Mouse (Mus musculus) splenic B cell, adult 2 months (primary cell): Measurements from ENCODE around the gene Dnm3.

Experiments
- DNase-seq: peaks from one replicate; pipeline ENCODE4 v3.0.0-alpha.2; 2011; ENCODE audit warnings: low read depth, low spot score
- H3K27me3 ChIP-seq: 2 replicates; pipeline ENCODE4 v1.6.1; 2012; ENCODE audit warnings: mild to moderate bottlenecking, low read length, moderate library complexity, mixed read lengths; ENCODE audit not compliant: control insufficient read depth, poor library complexity, insufficient read depth, severe bottlenecking
- H3K36me3 ChIP-seq: 2 replicates; pipeline ENCODE4 v1.6.1; 2012; ENCODE audit warnings: mild to moderate bottlenecking, low read length, moderate library complexity, mixed read lengths; ENCODE audit not compliant: control insufficient read depth, poor library complexity, insufficient read depth, severe bottlenecking

The Dnm3 gene

DNA sequence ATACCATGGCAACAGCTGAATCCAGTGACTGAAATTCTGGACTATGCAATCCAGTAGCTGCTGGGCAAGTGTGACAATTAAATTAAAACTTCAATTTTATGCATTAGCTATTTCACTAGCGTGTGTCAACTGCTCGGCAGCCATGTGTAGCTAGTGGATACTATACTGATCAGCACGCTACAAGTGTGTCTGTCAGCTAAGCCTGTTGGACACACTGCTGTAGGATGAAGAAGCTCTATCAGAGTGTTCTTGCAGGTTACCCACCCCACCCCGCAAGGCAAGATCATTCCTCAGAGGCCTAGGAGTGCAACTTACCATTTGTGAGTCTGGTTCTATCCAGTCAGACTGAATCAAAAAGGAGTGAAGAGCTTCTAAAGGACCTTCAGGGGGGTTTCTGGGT, 197.8 kb downstream of the Dnm3 start:
- no peak for DNase-seq
- Histone ChIP-seq H3K27me3 (no peaks in the 10 kb centered on the region), H3K36me3 (no peaks in the 10 kb centered on the region)

DNA sequence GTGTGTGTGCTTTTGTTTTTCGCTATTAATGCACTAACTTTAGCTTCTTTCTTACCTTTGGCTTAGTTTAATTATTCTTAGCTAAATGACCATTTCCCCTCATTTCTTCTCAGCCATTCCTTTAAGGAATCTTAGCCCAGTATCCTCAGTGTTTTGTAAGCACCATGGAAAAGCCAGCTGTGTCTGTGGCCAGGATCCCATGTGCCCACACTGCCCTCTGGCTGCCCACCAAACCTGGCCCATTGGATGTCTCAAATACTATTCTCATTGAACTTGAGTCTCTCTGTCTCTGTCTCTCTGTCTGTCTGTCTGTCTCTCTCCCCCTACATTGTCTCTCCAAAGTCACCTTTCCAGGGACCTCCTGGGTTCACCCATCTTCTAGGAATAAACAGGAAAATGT, 201.8 kb downstream of the Dnm3 start:
- H3K36me3 ChIP-seq: no peaks in the 10 kb centered on the region
- no peak for DNase-seq
- 0 out of 2 replicates have a peak, but pooled peaks cover 2% of the 10 kb centered on the region for H3K27me3 ChIP-seq

- no peak for DNase-seq
- no peaks in the 10 kb centered on the region for H3K36me3 ChIP-seq
- H3K27me3 ChIP-seq: 0 out of 2 replicates have a peak, but pooled peaks cover 2% of the 10 kb centered on the region
Measured at GRCm38 (mm10) chr1:162274674-162275248, 203.1 kb downstream of the Dnm3 start.

- H3K27me3 ChIP-seq: no peaks in the 10 kb centered on the region
- DNase-seq: no peak
- no peaks in the 10 kb centered on the region for H3K36me3 ChIP-seq
Measured at GRCm38 (mm10) chr1:162256912-162257607, 220.8 kb downstream of the Dnm3 start.

DNA sequence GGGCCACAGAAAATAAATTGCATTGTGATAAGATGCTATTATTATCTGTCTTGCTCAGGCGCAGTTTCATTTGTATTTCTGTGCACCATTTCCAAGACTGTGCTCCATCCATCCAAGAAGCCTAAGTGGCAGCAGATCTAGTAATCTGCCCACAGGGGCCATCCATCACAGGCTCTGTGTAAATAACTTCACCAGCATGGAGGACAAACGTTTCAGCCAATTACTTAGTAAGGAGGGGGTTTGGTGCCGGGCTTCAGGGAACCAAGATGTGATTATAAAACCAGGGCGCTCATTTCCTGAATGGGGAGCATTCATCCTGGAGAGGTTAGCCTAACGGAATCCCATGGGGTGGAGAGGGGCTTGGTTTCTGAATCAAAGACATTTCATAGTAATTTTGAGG, 222.9 kb downstream of the Dnm3 start:
- H3K27me3 ChIP-seq: no peaks in the 10 kb centered on the region
- no peaks in the 10 kb centered on the region for H3K36me3 ChIP-seq
- no peak for DNase-seq

DNA sequence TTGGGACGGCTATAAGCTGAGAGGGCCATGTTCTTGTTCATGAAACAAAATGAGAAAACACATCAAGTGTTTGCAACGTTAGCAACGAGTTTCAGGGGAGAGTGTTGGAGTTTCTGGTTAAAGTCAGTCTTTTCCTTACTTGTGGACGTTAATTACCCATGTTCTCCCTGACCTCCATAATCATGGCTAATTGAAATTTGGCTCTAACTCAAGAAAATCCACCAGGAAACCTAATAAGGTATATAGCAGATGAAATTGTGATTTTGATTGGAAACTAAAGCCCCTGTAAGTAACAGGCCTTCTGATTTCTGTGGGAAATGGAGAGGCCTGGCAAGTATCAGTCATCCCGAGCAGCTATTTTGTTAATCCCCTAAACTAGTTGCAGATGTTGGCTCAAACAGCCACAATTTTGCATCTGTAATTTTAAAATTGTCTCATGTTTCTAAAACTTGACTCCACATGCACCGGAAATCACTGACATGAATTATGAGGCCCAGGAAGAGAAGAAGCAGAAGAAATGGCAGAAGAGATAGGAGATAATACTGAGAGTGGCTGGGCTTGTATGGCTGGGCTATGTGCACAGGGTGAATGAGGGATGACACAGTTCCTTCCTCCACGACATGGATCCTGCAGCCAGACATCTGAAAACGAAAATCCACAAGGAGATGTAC, 223.7 kb downstream of the Dnm3 start:
- no peaks in the 10 kb centered on the region for H3K27me3 ChIP-seq
- no peak for DNase-seq
- no peaks in the 10 kb centered on the region for H3K36me3 ChIP-seq

- no peaks in the 10 kb centered on the region for H3K27me3 ChIP-seq
- no peak for DNase-seq
- no peaks in the 10 kb centered on the region for H3K36me3 ChIP-seq
Measured at GRCm38 (mm10) chr1:162252869-162253268, 225.0 kb downstream of the Dnm3 start.

GRCm38 (mm10) chr1:162247216-162247615, 230.6 kb downstream of the Dnm3 start:
- H3K27me3 ChIP-seq: no peaks in the 10 kb centered on the region
- no peak for DNase-seq
- H3K36me3 ChIP-seq: no peaks in the 10 kb centered on the region

DNA sequence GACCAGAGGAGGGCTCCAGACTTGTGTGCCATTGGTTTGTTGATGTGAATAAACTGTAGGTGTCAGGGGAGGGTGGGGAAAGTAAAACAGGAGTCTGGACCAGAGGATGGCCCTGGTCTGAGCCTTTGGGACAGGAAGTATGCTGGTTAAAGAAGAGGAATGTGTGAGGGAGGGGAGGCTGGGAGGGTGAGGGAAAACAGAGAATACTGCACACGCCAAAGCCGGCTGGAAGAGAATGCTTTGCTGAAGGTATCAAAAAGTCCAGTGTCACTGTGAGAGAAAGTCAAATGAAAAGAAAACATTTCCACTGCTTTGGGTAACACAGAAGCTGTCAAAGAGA, 234.2 kb downstream of the Dnm3 start:
- Histone ChIP-seq H3K36me3 (no peaks in the 10 kb centered on the region), H3K27me3 (no peaks in the 10 kb centered on the region)
- DNase-seq: no peak

DNA sequence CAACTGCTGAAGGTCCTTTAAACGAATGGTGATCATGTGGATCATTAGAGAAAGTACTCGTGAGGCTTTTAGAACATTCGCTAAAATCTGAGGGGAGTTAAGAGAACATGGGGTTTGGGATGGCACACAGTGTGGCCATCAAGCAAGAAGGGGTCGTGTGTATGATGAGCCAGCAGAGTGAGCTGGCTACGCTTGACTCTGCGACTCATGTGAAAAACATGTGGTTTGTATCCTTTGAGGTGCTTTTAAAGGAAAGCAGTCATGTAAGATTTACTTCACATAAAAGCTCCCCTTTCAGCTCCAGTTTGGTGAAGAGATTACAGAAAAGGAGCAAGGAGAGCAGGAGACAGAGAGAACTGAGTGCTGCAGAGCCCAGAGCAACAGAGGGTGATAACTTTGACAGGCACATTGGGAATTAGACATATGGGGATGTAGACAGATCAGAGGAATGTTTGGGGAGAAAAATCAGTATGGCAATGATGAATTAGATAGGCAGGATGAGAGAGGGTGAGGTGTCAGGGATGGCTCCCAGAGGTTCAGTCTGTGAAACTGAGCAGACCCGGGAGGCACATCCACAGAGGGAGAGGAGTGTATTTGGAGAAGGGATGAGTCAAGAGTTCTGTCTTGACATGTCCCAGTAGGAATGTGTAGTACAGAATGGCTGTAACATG, 234.7 kb downstream of the Dnm3 start:
- Histone ChIP-seq H3K27me3 (no peaks in the 10 kb centered on the region), H3K36me3 (no peaks in the 10 kb centered on the region)
- DNase-seq: no peak

DNA sequence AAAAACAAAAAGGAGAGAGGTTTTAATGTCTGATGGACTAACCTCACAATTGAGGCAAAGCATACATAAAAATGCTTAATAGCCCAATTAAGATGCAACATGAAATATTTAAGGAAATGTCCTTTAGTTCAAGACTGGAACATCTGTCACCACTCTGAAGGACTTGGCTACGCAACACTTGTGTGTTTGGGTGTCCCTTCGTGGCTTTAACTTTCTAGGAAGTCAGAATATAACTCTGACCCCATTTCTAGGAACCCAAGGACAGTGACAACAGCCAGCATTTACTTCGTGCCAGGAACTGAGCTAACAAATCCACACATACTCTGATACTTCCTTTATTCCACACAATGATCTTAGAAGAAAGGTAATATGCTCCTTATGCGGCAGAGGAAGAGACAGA, 237.1 kb downstream of the Dnm3 start:
- DNase-seq: no peak
- no peaks in the 10 kb centered on the region for H3K36me3 ChIP-seq
- no peaks in the 10 kb centered on the region for H3K27me3 ChIP-seq

- no peak for DNase-seq
- H3K36me3 ChIP-seq: no peaks in the 10 kb centered on the region
- no peaks in the 10 kb centered on the region for H3K27me3 ChIP-seq
Measured at GRCm38 (mm10) chr1:162238646-162239045, 239.2 kb downstream of the Dnm3 start.

- no peak for DNase-seq
- H3K27me3 ChIP-seq: no peaks in the 10 kb centered on the region
- no peaks in the 10 kb centered on the region for H3K36me3 ChIP-seq
Measured at GRCm38 (mm10) chr1:162236624-162237159, 241.1 kb downstream of the Dnm3 start.

DNA sequence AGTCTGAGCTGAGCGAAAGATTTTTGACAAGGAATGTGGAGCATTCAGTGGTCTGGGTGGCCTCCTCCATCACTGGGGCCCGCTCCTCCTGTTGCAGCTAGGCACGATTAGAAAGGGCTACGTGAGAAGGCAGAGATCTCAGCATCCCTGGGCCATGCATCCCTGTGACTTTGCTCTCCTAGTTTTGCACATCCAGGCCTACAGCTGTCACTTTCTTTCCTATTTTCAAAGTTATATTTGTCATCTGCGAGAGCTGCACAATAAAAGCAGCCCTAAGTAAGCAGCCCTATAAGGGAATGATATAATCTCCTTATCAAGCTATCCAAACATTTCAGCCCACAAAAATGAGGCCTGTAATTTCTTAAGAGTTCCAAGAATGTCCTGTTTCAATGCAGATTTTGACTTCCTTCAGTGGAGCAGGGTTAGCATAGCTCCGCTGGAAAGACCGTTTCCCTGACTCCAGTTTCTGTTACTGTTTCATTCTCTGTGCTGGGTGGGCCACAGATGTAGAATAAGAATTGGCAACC, 252.2 kb downstream of the Dnm3 start:
- no peak for DNase-seq
- Histone ChIP-seq H3K36me3 (no peaks in the 10 kb centered on the region), H3K27me3 (no peaks in the 10 kb centered on the region)
